Mouse (Mus musculus): ENCODE measurements around the gene Pcgf2. TPM values are rescaled to one million over a fixed set of nuclear protein-coding genes. Genes with fewer than 3 reads are reported as not detected.

The Pcgf2 gene
- total and polyA plus RNA-seq, 3 experiments, result 0.99 to 19.5 (median 5.6) TPM

DNA sequence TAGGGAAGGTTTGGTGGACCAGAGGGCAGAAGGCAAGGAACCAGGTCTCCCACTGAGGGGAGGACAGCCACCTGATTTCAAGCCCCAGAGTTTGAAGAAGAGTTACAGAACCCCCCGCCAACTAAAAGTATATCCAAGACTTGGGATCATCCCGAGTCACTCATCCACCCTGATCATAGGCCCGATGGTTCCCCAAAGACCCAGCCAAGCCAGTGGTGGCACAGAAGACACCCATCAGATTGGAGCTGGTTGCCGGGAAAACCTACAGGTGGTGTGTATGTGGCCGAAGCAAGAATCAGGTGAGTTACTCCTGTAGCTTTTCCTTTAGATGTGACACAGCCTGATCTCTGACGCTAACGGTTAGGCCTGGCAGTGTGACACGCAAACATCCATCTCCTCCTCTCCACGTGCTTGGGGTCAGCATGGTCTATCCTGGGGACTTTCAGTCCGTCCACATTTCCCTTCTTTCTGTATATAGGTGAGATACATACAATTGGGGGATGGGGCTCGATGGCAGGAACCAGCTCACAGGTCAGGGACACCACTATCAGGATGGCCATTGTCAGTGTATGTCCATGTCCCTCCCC lies 13.9 kb downstream of the Pcgf2 start:
- Histone ChIP-seq H3K9ac (ENCODE audit: insufficient read depth, low read depth) (peak overlapping the region; percentile 66), H3K79me2 (replicated peaks; ENCODE audit: control insufficient read depth, extremely low read depth, insufficient read depth, poor library complexity, severe bottlenecking) (peaks cover 6% of the 10 kb centered on the region; the same call in 1 of the 2 replicates), H3K36me3 (replicated peaks in 1 of 2; ENCODE audit: control insufficient read depth in 1 of 2, insufficient read depth in 1 of 2, low read length in 1 of 2) (peaks cover 40 to 61% of the 10 kb centered on the region in 2 experiments), H3K4me3 (replicated peaks in 1 of 3; ENCODE audit: low read depth in 2 of 3, low read length in 2 of 3, poor library complexity in 1 of 3) (peak overlapping the region; percentile 62 to 79 (median 68)), H3K27ac (ENCODE audit: insufficient read depth, low read depth) (peak overlapping the region; percentile 7; the same call in 1 of the 2 replicates), H3K9me3 (replicated peaks; ENCODE audit: low read length) (no peaks in the 10 kb centered on the region), H3K4me1 (ENCODE audit: control insufficient read depth in 1 of 2, insufficient read depth in 2 of 2) (peaks cover 28 to 56% of the 10 kb centered on the region in 2 experiments), H3K27me3 (replicated peaks) (no peaks in the 10 kb centered on the region), H3K4me2 (ENCODE audit: insufficient read depth, low read depth, poor library complexity, severe bottlenecking) (peak overlapping the region; percentile 91)
- in situ Hi-C loops (cut with MboI; ENCODE audit: low pct_ligation_motif_present, low pct_unique_long_range_greater_than_20kb, low sequenced_read_pairs), result no loop called here
- dilution Hi-C loops (cut with MboI; ENCODE audit: extremely low pct_ligation_motif_present, extremely low pct_unique_long_range_greater_than_20kb, low sequenced_read_pairs), result no loop called here
- DNase-seq (ENCODE audit: extremely low read depth), result peak; percentile 34
- TF ChIP-seq USF2 (conservative IDR thresholded peaks at IDR 0.05; ENCODE audit: low read depth, low read length) (no peak), MAX (IDR thresholded peaks at IDR 0.05; ENCODE audit: low read length) (peak; percentile 82), POLR2A (IDR thresholded peaks at IDR 0.05; ENCODE audit: low read depth, low read length) (peak; percentile 15; the same call in 1 of the 2 replicates), MYC (IDR thresholded peaks at IDR 0.05; ENCODE audit: low read depth, low read length) (peak; percentile 94), RAD21 (IDR thresholded peaks at IDR 0.05; ENCODE audit: low read depth, low read length) (no peak), MXI1 (IDR thresholded peaks at IDR 0.05; ENCODE audit: low read depth, low read length) (peak; percentile 70; the same call in 1 of the 2 replicates), TCF12 (IDR thresholded peaks at IDR 0.05; ENCODE audit: low read depth, low read length) (0 out of 2 replicates have a peak, but pooled peaks have one; percentile 2), CHD2 (IDR thresholded peaks at IDR 0.05; ENCODE audit: low read length) (0 out of 2 replicates have a peak, but pooled peaks have one; percentile 1), NRF1 (IDR thresholded peaks at IDR 0.05; ENCODE audit: low read depth, low read length) (no peak), BHLHE40 (IDR thresholded peaks at IDR 0.05; ENCODE audit: low read depth, low read length) (peak; percentile 27; the same call in 1 of the 2 replicates)

DNA sequence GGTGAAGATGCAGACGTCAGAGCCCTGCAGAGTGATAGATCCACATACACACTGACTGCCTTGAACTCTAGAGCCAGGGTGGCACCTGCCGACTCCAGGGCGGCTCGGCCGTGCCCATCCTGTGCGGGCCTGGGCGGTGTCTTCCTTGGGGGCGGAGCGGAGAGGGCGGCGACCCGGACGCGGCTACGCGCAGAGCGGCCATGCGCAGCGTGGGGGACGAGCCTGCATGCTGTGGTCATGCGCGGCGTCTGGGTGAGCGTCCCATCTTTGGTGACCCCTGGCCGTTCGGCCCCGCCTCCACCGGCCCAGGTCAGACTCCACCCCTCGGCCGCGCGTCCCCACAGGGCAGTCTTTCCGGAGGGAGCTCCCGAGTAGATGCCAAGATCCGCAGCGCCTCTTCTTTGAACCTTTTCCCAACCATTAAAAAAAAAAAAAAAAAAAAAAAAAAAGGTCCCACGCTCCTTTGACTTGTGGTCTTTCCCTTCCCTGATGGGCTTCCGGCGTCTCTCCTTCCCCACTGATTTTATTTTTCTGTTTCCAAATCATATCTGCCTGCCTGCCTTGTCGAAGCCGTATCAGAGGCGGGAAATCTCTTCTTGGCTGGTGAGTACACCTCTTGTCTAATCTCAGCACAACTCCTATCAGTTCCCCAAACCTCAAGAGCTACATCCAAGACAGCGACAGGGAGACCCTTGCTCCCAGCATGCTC lies 14.5 kb downstream of the Pcgf2 start, which contains the start of gene Cisd3:
TSS of gene Cisd3 (plus strand) at position 214 of the 709 bp plus-strand sequence.
- Histone ChIP-seq H3K27me3 (replicated peaks) (no peaks in the 10 kb centered on the region), H3K27ac (ENCODE audit: insufficient read depth, low read depth) (peak within 1 kb of the TSS; percentile 79), H3K4me1 (ENCODE audit: control insufficient read depth in 1 of 2, insufficient read depth in 2 of 2) (peaks cover 28 to 56% of the 10 kb centered on the region in 2 experiments), H3K36me3 (replicated peaks in 1 of 2; ENCODE audit: control insufficient read depth in 1 of 2, insufficient read depth in 1 of 2, low read length in 1 of 2) (peaks cover 38 to 60% of the 10 kb centered on the region in 2 experiments), H3K79me2 (replicated peaks; ENCODE audit: control insufficient read depth, extremely low read depth, insufficient read depth, poor library complexity, severe bottlenecking) (peaks cover 6% of the 10 kb centered on the region; the same call in 1 of the 2 replicates), H3K4me3 (replicated peaks in 1 of 3; ENCODE audit: low read depth in 2 of 3, low read length in 2 of 3, poor library complexity in 1 of 3) (peak within 1 kb of the TSS; percentile 62 to 79 (median 68)), H3K9ac (ENCODE audit: insufficient read depth, low read depth) (peak within 1 kb of the TSS; percentile 66), H3K4me2 (ENCODE audit: insufficient read depth, low read depth, poor library complexity, severe bottlenecking) (peak within 1 kb of the TSS; percentile 91), H3K9me3 (replicated peaks; ENCODE audit: low read length) (no peaks in the 10 kb centered on the region)
- dilution Hi-C loops (cut with MboI; ENCODE audit: extremely low pct_ligation_motif_present, extremely low pct_unique_long_range_greater_than_20kb, low sequenced_read_pairs) (no loop called here), in situ Hi-C loops (cut with MboI; ENCODE audit: low pct_ligation_motif_present, low pct_unique_long_range_greater_than_20kb, low sequenced_read_pairs) (no loop called here)
- peak; percentile 93 for DNase-seq (ENCODE audit: extremely low read depth)
- peak; percentile 22; the same call in 1 of the 2 replicates for TF ChIP-seq SMC3 (IDR thresholded peaks at IDR 0.05; ENCODE audit: low read depth, low read length)
- no peak; the same call in 1 of the 2 replicates for TF ChIP-seq CHD2 (IDR thresholded peaks at IDR 0.05; ENCODE audit: low read length)
- peak; percentile 70 for TF ChIP-seq MAX (IDR thresholded peaks at IDR 0.05; ENCODE audit: low read length)
- TF ChIP-seq UBTF (IDR thresholded peaks at IDR 0.05; ENCODE audit: low read depth, low read length), result no peak
- no peak for TF ChIP-seq GABPA (IDR thresholded peaks at IDR 0.05; ENCODE audit: insufficient replicate concordance, low read depth, low read length)
- TF ChIP-seq ELF1 (IDR thresholded peaks at IDR 0.05; ENCODE audit: low read depth, low read length), result peak; percentile 61; the same call in 1 of the 2 replicates
- TF ChIP-seq ZC3H11A (IDR thresholded peaks at IDR 0.05; ENCODE audit: low read depth, low read length), result no peak
- no peak for TF ChIP-seq MAZ (IDR thresholded peaks at IDR 0.05; ENCODE audit: low read depth, low read length)
- TF ChIP-seq MXI1 (IDR thresholded peaks at IDR 0.05; ENCODE audit: low read depth, low read length), result peak; percentile 88
- no peak; the same call in none of the 2 replicates for TF ChIP-seq POLR2AphosphoS2 (IDR thresholded peaks at IDR 0.05; ENCODE audit: low read depth, low read length)
- TF ChIP-seq SIN3A (IDR thresholded peaks at IDR 0.05; ENCODE audit: low read length), result peak; percentile 79; the same call in 1 of the 2 replicates
- TF ChIP-seq NELFE (IDR thresholded peaks at IDR 0.05; ENCODE audit: low read depth, low read length), result 0 out of 2 replicates have a peak, but pooled peaks have one; percentile 9
- peak; percentile 93 for TF ChIP-seq NRF1 (IDR thresholded peaks at IDR 0.05; ENCODE audit: low read depth, low read length)
- TF ChIP-seq MEF2A (IDR thresholded peaks at IDR 0.05; ENCODE audit: borderline replicate concordance, low read depth, low read length), result peak; percentile 48; the same call in 1 of the 2 replicates
- TF ChIP-seq RCOR1 (conservative IDR thresholded peaks at IDR 0.05; ENCODE audit: low read depth, low read length), result no peak
- peak; percentile 70 for TF ChIP-seq POLR2A (IDR thresholded peaks at IDR 0.05; ENCODE audit: low read depth, low read length)
- TF ChIP-seq ZNF384 (IDR thresholded peaks at IDR 0.05; ENCODE audit: low read depth, low read length), result peak; percentile 74
- peak; percentile 10 for TF ChIP-seq RAD21 (IDR thresholded peaks at IDR 0.05; ENCODE audit: low read depth, low read length)
- TF ChIP-seq ETS1 (conservative IDR thresholded peaks at IDR 0.05; ENCODE audit: low read depth, low read length), result no peak
- peak; percentile 69; the same call in 1 of the 2 replicates for TF ChIP-seq TBP (conservative IDR thresholded peaks at IDR 0.05; ENCODE audit: low read depth, low read length)
- no peak for TF ChIP-seq USF2 (conservative IDR thresholded peaks at IDR 0.05; ENCODE audit: low read depth, low read length)
- TF ChIP-seq E2F4 (IDR thresholded peaks at IDR 0.05; ENCODE audit: insufficient replicate concordance, low read depth, low read length), result no peak
- peak; percentile 70 for TF ChIP-seq BHLHE40 (IDR thresholded peaks at IDR 0.05; ENCODE audit: low read depth, low read length)
- peak in 1 of 2 experiments; percentile 26; a peak in 1 of 4 replicates for TF ChIP-seq CTCF (conservative IDR thresholded peaks at IDR 0.05 in 1 of 2, IDR thresholded peaks at IDR 0.05 in 1 of 2; ENCODE audit: low read depth in 2 of 2, low read length in 2 of 2)
- TF ChIP-seq IRF4 (IDR thresholded peaks at IDR 0.05; ENCODE audit: low read depth, low read length), result peak; percentile 53; the same call in 1 of the 2 replicates

Measured in CH12.LX (cell line).